ENCODE assay signal across 15 mouse cellular contexts in the genomic region with DNA sequence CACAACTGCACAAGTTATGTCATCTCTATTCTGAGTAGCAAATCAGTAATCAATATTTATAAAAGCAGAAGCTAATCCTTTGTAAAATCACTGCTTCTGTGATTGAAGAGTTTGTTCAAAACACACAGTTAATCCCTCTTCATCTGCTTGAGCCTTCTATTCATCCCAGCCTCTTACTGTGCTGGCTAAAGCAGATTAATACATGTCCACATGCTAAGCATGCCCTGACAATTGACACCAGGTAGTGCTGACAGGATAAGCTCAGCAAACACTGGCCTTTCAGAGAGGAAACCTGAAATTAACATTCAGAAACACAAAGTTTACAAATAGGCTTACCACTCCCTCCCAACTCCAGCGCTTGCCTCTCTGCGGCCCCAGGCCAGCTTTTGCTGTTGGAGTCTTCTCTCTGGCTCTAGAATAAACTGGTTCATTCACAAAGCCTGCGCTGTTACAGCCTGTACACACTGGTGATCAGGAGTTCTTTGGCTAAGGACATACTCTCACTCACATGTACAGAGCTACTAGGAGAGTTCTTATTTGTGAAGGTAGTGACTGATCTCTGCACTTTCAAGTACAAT.
DNase-seq lines count a peak whose midpoint lies in the region; ATAC-seq and TF ChIP-seq lines count a peak whose summit lies in the region.
"Had no signal": no experiment of that assay in that cellular context is flagged by ENCODE, and none has a peak within 500 bp of the region (broad histone marks: within the 10 kb centered on the region; RNA-seq: fewer than 3 reads in every experiment).

No protein-coding gene starts in this region.

- TF ChIP-seq POLR2A in brain, embryonic 14.5 days (IDR thresholded peaks at IDR 0.05; ENCODE audit: borderline replicate concordance, extremely low read depth, insufficient read depth, insufficient read length, poor library complexity, severe bottlenecking), result no peak

- H3K4me2 ChIP-seq in kidney, embryonic 14.5 days (replicated peaks; ENCODE audit: low read depth, low read length), result no peak overlapping the region
- H3K4me2 ChIP-seq: heart, embryonic 12.5 days; kidney, embryonic 15.5 days had no signal

- no peaks in the 10 kb centered on the region for H3K9me3 ChIP-seq in kidney, embryonic 14.5 days (ENCODE audit: control insufficient read depth, low read length)
- H3K9me3 ChIP-seq: G1E; heart, embryonic 12.5 days; kidney, embryonic 15.5 days had no signal

- no peak overlapping the region for H3K9ac ChIP-seq in kidney, embryonic 14.5 days (ENCODE audit: low read depth, low read length)
- H3K9ac ChIP-seq: heart, embryonic 12.5 days; kidney, embryonic 15.5 days; liver, postnatal 0 days had no signal

- DNase-seq in kidney, postnatal 25 days, result no peak
- DNase-seq in ES-CJ7 (ENCODE audit: low read depth, low spot score), result peak; percentile 33
- DNase-seq in brain, embryonic 14.5 days (ENCODE audit: low read depth), result peak; percentile 62
- DNase-seq in hindlimb bud, embryonic 11.5 days (ENCODE audit: extremely low spot score, low read depth, low spot score), result peak; percentile 20
- DNase-seq in MN1 (ENCODE audit: low spot score), result no peak
- DNase-seq in frontal cortex, postnatal 25 days (ENCODE audit: low spot score in 2 of 2), result no peak
- DNase-seq: adrenal gland, postnatal 14 days; cerebellum, postnatal 36 days; heart, postnatal 36 days; liver, postnatal 0 days had no signal

- TF ChIP-seq CTCF in brain, embryonic 14.5 days (IDR thresholded peaks at IDR 0.05; ENCODE audit: borderline replicate concordance, extremely low read depth, insufficient read depth, insufficient read length), result no peak

- H3K27me3 ChIP-seq in kidney, embryonic 14.5 days (ENCODE audit: control insufficient read depth, insufficient read depth, low read length), result no peaks in the 10 kb centered on the region
- H3K27me3 ChIP-seq: heart, embryonic 12.5 days; kidney, embryonic 15.5 days had no signal

- H3K27ac ChIP-seq in kidney, embryonic 14.5 days (ENCODE audit: low read depth, low read length), result 0 out of 2 replicates have a peak overlapping the region, but pooled peaks have one; percentile 32
- H3K27ac ChIP-seq: kidney, embryonic 15.5 days; left cerebral cortex, adult 2 months had no signal

- 51% methylated on average over 3 of the region's 3 CpGs for WGBS in kidney, embryonic 14.5 days

- H3K4me3 ChIP-seq in kidney, embryonic 14.5 days (ENCODE audit: low read length), result no peak overlapping the region
- H3K4me3 ChIP-seq: heart, embryonic 12.5 days; kidney, embryonic 15.5 days; left cerebral cortex, adult 2 months had no signal

- ATAC-seq in kidney, embryonic 14.5 days (ENCODE audit: low FRiP score, low TSS enrichment), result no peak
- ATAC-seq: liver, postnatal 0 days had no signal

- H3K4me1 ChIP-seq in kidney, embryonic 14.5 days (ENCODE audit: control insufficient read depth, insufficient read depth, low read length), result peaks cover 4% of the 10 kb centered on the region; the same call in 1 of the 2 replicates

- no peaks in the 10 kb centered on the region for H3K36me3 ChIP-seq in kidney, embryonic 14.5 days (ENCODE audit: control insufficient read depth, insufficient read depth, low read length)
- H3K36me3 ChIP-seq: G1E; heart, embryonic 12.5 days; kidney, embryonic 15.5 days had no signal

Comparison
In these comparisons a context has a peak if more than half of its experiments do, and no peak if none do; other contexts are left out.
1. DNase-seq: peak in ES-CJ7 (single experiment), brain, embryonic 14.5 days (single experiment) and hindlimb bud, embryonic 11.5 days (single experiment); none in kidney, postnatal 25 days (0 of 2), MN1 (single experiment) and frontal cortex, postnatal 25 days (0 of 2).